Mouse (Mus musculus) kidney, postnatal 4 days (tissue): ENCODE measurements around the gene Mrps27.
A peak's percentile ranks its signal among the peaks of the same experiment; 100 is the strongest.
"Not testable (repeated sequence)": the region's sequence is repeated elsewhere in the genome, so short reads cannot be mapped to it uniquely, and the experiment has no call there.

Experiments
- DNase-seq, 2 experiments: peaks; one replicate each; pipeline ENCODE4 v3.0.0; 2021; ENCODE audit warnings: mixed read lengths in 2 of 2

Mrps27 gene

DNA sequence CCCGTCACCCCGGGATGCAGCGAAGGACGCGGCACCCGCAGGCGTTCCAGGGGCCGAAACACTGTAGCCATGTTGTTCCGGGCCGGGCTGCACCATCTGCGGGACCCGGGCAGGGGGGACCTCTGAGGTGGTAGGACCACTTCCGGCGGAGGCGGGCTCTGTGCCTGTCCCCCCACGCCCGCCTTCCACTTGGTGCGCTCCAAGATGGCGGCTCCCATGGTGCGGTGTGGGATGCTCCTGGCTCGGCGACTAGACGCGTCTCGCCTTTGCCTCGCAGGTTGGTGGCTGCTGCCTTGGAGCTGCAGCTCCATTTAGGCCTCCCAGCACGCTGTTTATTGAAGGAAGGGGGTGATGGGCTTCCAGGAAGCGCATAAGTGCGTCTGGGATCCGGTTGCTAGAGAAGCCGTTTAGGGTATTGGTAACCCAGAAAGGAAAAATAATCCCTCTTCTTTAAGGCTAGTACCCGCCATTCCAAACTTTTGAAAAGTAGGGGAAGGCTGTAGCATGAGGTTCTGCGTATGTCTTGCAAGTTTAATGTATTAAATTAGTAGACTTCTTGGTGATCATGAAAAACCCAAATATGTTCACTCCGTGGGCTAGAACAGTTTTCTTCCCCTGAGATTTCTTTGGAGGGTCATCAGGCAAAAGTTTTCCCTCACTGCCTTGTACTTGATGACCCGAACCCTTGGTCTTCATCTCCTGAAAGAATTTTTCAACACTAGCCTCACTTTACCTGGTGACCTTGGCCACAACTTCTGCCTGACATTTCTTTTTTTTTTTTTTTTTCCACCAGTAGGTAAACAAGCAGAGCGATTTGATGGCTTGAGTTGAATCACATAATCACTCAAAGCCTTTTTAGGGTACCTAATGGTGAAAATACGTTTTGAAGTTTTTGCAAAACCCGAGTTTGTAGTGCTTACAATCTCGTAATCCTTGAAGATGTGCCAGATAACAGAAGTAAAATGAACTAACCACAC is at the start of gene Mrps27, which contains the start of gene Ptcd2:
TSS of gene Mrps27 (plus strand) at position 188 of the 977 bp plus-strand sequence.
TSS of gene Ptcd2 (minus strand) at position 107 of the 977 bp plus-strand sequence.
- DNase-seq: peak; percentile 98 to 99

DNA sequence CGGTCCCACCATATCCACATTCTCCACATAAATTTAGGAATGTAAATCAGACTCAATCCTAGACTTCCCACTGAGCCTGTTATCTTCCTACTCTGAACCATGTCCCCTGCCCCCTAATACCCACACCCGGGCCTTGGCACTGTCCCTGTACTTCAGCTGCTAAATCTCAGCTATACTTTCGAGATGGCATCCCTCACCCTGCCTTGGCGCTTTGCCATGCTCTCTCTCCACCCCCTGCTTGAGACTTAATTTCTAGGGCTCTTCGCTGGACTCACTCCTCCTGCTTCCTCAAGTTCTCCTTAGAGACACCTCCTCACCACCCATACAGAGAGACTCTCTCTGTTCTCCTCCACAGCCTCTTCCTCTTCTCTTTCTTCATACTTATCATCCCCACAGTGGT is 44.7 kb upstream of the Mrps27 start:
- DNase-seq: no peak

DNA sequence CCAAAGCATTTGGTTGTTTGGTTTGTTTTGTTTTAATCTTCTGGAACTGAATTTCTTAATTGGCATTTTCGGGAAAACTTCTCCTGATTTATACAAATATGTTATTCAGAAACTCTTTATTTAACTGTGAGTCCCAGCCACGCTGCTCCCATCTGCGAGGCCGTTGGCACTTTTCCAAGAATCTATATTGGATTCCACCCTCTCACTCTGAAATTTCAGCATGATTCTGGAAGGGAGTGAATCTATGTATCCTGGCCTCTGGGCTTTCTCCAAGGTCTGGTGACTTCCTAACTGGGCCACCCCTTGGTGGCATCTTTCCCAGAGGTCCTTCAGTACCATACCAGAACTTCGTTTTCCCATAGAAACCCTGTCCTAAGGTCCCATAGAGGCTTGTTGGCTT is 40.7 kb upstream of the Mrps27 start:
- DNase-seq: peak in 1 of 2 experiments; percentile 16

DNA sequence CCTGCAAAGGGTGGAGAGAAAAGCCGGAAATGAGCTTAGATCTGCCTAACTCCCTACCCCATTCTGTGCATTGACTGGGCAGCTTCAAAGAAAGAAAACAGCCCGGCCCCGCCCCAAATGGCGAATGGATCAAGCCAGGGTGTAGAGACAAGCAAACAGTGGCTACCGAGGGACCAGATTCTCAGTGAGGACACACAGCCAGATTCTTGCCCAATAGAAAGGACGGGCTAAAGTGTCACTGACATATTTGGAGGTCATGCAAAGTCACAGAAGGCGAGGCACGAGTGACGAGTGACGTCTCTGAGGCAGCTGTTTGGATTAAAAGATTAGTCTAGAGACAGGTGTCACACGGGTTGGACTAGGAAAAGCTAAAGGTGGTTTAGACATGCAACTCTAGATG is 40.2 kb upstream of the Mrps27 start:
- DNase-seq: no peak

DNA sequence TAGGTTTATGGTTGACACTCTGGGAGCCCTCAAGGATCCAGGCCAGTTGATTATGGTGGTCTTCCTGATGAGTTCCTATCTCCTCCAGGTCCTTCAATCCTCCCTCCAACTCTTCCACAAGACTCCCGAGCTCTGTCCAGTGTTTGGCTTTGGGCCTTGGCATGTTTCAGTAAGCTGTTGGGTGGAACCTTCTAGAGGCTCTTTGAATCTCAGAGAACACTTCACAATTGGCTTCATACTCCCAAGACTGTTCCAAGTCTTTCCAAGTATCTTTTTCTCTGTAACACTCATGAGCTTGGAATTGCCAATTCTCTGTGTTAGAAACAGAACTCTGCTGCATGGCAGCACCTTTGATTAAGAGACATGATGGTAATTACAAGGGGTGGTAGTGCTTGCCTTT is 39.4 kb upstream of the Mrps27 start:
- no peak for DNase-seq

DNA sequence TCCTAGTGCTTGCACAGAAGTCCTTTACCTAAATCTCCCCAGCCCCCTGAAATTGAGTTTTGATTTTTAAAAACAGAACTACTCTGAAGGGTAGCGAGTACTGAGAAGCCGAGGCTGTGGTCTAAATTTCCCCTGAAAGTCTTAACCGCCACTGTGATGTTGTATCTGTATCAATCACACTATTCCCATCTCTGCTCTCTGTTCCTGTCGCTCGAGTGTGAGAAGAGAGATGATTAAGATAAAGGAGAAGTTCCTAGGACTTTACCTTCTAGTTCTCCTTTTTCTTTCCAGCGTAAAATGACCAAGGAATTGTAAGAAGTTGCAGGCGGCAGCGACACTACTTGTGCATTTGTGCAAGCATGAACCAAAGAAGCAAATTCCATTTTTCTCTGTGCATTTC is 38.4 kb upstream of the Mrps27 start:
- DNase-seq: no peak

DNA sequence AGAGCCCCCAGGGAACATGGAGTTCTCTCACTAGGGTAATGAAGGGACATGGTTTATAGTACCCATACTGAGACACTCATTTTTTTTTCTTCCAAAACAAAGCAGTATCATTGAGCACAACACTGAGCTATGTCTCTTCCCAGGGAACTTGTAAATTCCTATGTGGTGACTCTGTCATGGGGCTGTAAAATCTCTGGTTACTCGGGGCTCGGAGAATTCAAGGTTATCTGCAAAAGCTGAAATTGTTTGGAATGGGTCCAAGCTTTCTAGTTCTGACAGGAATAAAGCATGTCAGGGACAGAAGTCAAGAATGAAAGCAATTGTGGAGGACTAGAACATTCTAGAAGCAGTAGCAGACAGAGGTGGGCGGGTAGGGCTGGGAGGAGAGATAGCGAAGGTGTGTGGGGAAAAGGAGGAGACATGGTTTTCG is 36.6 kb upstream of the Mrps27 start:
- DNase-seq: no peak

DNA sequence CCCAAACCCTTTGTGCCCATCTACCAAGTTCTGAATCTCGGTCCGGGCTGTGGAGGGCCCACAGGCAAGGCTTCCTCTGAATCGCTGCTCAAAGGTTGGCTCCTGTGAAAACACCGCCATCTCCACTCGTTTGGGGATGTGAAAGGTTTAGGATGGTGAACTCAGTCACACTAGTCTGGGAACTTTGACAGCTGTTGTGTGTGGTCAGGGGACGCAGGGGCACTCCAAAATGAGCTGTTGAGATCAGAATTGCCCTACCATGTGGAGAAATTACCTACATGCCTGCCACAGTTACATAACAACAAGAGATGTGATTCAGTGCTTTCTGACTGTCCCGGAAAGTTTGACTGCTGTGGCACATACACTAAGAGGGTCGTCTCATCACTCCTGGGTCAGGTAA is 36.2 kb upstream of the Mrps27 start:
- no peak for DNase-seq

DNA sequence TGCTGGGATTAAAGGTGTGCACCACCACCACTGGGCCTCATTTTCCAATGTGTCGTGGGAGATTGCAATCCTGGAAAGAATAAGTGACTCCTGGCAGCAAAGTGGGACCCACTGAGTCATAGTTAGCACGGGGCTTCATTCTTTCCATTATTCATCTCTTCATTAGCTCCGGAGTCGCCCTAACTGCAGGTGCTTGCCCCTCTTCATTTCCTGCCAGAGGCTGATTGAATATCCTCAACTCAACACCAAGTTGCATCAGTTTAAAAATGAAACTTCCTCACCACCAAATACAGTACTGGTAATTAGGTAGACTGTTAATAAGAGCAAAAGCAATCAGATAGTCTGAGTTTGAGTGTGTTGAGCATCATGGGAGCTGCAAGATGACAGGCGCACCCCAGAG is 30.5 kb upstream of the Mrps27 start:
- DNase-seq: no peak

DNA sequence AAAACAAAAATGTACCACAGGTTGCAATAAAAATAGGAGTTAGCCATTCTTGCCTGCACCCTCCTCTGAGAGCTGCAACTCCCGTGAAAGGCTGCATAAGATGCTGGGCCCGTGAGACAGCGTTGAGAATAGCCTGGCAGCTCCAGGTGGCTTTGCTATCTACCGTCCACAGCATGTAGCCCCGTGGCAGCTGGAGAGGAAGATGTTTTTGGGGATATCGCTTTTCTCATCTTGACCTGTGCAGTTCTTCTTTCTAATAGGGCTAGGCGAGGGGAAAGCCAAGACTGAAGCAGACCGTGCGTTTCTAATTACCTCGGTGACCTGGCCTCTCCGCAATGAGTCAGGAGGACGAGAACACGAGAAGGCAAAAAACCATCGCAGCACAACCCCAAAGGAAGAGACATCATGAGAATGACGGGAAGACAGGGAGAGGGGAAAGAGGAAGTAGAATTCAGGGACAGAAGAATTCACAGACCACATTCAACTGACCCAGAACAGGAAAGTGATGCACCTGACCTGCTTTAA is 29.9 kb upstream of the Mrps27 start:
- no peak for DNase-seq

DNA sequence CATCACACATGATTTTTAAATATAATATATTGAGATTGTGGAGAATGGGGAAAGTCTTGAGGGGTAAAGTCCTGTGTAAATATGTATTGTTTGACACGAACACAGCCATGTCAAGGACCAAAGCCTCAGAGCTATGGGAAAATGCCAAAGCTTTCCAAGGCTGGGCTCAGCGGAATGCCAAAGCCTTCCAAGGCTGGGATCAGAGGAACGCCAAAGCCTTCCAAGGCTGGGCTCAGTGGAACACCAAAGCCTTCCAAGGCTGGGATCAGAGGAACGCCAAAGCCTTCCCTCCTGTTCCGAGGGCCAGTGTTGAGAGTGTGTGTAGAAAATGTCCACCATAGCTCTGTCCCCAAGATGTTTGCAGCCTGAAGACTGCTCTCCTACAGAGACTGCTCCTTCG is 28.2 kb upstream of the Mrps27 start:
- no peak for DNase-seq

DNA sequence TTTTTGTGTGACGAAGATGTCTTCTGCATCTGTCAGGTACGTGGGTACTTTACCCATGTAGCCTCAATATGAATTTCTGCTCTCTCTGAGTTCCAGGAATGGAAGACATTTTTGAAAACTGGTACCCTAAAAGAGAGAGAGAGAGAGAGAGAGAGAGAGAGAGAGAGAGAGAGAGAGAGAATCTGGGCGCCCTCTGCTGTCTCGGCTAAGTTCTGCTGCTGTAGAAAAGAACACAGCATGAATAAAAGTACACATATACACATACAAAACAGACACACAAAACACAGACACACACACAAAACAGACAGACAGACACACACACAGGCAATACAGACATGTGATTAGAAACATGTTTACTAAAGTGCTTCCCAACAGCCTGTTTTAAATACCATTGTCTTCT is 27.5 kb upstream of the Mrps27 start:
- DNase-seq: peak; percentile 81 to 82

DNA sequence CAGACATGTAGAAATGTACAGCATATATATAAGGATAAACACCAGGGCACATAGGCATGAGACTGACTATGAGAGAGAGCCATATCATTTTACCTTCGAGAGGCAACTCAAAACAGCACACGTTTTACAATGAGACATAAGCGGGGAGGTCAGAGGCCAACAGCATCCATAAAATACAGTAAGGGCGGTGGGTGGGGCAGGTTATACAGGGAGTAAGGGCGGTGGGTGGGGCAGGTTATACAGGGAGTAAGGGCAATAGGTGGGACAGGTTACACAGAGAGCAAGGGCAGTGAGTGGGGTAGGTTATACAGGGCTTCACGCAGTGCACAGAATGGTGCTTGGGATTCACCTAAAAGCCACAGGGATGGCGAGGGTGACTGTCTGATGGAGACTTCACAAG is 24.1 kb upstream of the Mrps27 start:
- no peak for DNase-seq

DNA sequence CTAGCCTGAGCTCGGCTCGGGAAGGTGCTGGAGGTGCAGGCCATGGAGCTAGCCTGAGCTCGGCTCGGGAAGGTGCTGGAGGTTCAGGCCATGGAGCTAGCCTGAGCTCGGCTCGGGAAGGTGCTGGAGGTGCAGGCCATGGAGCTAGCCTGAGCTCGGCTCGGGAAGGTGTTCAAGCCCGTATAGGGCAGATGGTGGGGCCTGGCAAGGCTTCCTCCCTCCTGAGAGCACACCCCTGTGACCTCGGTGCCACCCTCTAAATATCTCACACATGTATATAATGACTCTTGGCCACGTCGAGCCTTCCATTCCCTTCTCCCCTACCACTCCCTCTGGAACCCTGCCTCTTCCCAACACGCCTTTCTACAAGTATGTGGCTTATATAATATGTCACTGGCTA is 21.7 kb upstream of the Mrps27 start:
- not testable (repeated sequence) for DNase-seq

DNA sequence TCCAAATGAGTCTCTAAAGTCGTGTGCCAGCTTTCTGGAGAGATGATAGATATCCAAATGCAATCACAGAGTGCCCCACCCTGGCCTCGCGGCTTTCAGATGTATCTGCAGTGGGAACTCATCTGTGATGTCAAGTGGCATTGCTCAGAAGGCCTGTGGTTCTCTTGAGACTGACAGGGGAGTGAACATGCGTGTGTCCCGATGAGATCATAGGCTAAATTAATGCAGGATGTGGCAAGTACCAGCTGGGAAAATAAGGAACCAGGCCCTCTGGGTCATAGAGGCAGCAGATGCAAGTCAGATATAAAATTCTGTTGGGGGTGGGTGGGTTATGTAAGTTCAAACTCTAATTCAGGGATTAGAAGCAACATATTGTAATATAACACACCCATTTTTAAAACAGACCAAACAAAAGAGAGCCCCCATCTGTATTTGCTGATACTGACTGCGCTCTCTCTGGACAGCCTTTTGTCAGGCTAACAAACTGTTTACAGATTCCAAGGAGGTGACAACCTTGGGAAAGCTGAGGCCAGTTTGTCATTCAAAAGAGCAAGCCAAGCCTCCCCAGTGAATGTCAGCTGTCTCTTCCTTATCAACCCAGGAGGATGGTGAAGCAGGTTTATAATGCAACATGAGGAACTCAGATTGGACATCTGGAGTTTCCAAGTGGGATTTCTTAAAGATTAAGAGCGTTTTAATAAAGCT is 20.8 kb upstream of the Mrps27 start:
- no peak for DNase-seq

DNA sequence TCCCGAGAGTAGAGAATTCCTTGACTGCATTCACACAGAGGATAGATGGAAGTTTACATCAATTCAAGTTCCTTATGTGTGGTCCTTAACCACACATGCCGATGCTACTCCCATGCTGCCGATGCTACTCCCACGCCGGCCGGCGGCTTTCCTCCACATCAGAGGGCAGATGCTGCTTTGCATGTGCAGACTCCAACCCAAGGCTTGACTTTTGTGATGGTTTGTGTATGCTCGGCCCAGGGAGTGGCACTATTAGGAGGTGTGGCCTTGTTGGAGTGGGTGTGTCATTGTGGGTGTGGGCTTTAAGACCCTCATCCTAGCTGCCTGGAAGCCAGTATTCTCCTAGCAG is 20.3 kb upstream of the Mrps27 start:
- DNase-seq: not testable (repeated sequence)

DNA sequence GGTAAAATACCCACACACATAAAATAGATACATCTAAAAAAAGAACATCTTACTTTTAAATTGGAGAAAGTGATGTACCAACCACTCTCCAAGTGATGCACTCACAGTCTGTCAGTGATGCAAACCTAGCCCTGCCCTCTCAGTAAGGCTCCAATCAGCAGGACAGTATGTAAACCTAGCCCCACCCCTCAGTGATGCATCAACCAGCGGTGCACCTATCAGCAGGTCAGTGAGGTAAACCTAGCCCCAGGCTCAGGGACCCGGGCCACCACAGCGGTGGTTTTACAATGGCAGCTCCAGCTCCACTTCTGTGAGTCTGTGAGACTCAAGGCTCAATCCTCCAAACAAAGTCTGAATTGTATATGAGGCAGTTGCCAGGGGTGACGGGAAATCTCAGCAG is 13.3 kb upstream of the Mrps27 start:
- DNase-seq: no peak

DNA sequence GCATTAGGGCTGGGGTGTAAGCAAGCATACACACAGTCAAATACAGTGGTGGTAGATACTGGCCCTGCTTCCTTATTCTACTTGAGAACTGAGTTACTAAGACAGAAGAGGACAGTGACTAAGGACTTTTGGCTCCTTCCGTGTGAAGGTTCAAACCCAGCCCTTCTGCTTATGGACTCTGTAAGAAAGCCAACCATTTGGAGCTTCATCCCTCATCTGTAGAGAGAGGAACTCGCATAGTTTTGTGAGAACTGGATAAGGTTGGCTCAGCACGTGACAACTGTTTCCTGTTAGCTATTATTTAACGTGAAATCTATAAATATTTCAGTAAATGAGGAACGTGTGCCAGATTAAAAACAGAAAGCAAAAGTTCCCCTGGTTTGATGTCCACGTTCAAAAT is 7.1 kb upstream of the Mrps27 start:
- no peak for DNase-seq

DNA sequence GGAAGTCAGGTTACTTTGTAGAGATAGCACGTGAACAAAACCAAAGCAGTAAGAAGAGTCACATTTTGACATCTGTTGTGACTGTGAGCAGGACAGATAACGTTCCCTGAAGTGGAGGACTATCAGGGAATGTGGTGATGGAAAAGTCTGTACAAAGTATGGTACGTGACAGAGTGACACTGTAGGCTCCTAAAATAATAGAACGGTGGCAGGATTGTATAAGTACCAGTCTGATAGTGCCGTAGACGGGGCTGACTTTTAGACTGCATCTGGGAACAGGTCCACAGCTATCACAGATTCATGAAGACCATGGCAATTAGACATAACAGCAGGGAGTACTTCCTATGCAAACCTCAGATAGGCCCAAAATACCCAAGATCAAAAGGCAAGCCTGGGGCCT is 3.1 kb upstream of the Mrps27 start:
- DNase-seq: no peak

DNA sequence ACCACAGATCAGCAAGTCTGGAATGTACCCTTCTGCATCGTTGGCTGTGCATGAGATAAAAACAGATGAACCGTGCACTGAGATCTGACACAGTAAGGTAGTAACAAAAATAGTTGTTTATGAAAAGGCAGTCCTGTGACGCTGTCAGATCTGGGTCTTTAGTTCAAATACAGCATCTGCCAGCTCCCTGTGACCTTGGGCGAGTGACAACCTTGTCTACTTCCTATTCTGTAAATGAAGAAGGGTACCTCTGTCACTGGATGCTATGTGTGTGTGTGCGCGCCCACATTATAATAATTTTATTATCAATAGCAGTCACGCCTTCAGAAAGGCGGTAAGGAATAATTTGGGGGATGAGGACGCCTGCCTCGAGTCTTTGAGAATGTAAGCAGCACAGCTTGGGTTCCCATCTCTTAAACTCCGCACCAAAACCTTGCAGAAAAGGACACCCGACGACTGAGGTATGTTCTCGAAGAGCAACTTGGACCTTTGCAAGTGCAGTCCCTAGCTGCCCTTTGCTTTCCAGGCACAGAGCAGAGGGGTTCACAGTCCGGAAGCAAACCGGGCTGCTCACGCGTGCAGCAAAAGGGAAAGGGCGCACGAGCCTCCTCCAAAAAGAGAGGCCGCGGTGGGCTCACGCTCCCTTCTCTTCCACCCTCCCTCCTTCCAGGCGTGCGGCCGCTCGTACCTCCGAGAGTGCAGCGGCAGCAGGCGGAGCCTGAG is 549 bp upstream of the Mrps27 start:
- peak in 1 of 2 experiments; percentile 16 for DNase-seq

DNA sequence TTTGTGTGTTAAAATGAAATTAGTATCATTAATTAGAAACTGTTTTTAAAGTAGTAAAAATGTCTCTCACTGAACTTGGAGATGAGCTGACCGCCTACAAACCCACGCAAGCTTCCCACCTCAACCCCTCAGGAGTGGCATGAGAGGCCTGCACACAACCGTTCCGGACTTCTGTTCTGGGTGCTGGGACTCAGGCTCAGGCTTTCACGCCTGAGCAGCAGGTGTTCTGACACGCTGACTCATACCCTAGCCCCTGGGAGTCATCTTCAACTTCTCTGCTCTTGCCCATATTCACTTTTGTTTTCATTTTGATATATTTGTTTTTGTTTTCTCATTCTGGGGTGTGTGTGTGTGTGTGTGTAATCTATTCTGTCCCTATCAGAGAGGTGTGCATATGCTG is 5.4 kb downstream of the Mrps27 start:
- DNase-seq: no peak

DNA sequence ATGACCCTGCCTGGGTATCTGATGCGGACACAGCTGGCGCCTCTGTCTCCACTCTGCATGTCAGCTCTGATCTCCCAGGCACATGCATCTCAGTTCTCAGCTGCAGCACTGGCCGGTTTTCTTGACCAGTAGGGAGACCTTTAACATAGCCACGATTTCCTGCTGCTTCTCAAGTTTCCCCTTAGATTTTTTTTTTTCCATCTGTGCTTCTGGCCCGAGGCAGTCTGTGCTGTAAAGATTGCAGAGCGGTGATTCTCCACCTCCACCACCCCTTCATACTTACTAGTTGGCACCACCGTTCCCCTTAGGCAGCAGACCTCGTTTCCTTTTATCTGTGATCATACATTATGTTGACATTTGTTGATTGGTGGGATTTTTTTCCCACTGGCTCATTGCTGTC is 6.6 kb downstream of the Mrps27 start:
- no peak for DNase-seq

DNA sequence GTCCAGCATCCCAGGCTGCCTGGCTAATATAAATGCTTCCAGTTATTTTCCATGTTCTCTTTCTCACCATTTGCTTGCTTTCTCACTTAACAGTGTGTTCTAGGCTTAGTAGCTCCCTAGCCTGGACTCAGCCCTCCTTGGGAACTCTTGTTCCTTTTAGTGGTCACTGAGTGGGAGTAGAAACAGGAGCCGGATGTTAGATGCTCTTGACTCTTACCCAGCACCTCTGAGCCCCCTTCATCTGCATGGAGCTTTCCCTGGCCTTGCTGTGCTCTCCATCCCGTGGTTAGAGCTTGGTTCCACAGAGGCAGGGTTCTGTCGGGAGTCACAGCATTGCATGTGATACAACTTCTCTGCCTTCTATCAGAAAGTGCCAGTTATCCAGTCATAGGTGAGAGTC is 7.0 kb downstream of the Mrps27 start:
- DNase-seq: no peak
